Mouse (Mus musculus) thymus, adult 2 months (tissue): Measurements from ENCODE around the gene Slc16a6.

ENCODE experiments used
- CTCF ChIP-seq: fragments of 200-500 bp; IDR thresholded peaks from 2 replicates; pipeline ENCODE4 v1.5.1; 2012; ENCODE audit warnings: mild to moderate bottlenecking, control low read depth, low read length, moderate library complexity, borderline replicate concordance; ENCODE audit not compliant: control insufficient read depth, poor library complexity, insufficient read depth; ENCODE audit errors: extremely low read depth
- POLR2A ChIP-seq: fragments of 200-500 bp; IDR thresholded peaks from 2 replicates; pipeline ENCODE4 v1.6.1; 2012; ENCODE audit warnings: mild to moderate bottlenecking, low read length, control low read depth, moderate library complexity; ENCODE audit not compliant: control insufficient read depth, poor library complexity, insufficient read depth; ENCODE audit errors: extremely low read depth

GRCm38 (mm10) chr11:109479575-109480285 is 6.3 kb upstream of the Slc16a6 start:
- TF ChIP-seq POLR2A (no peak), CTCF (no peak)
